Mouse (Mus musculus) MEL-GATA-1-ER (cell line): Measurements from ENCODE around the gene Larp7.
A peak's percentile ranks its signal among the peaks of the same experiment; 100 is the strongest.

Experiments used
- DNase-seq: peaks from one replicate; pipeline ENCODE4 v3.0.0-alpha.2; 2012; ENCODE audit warnings: low read depth; ENCODE audit errors: extremely low read depth

The Larp7 gene

DNA sequence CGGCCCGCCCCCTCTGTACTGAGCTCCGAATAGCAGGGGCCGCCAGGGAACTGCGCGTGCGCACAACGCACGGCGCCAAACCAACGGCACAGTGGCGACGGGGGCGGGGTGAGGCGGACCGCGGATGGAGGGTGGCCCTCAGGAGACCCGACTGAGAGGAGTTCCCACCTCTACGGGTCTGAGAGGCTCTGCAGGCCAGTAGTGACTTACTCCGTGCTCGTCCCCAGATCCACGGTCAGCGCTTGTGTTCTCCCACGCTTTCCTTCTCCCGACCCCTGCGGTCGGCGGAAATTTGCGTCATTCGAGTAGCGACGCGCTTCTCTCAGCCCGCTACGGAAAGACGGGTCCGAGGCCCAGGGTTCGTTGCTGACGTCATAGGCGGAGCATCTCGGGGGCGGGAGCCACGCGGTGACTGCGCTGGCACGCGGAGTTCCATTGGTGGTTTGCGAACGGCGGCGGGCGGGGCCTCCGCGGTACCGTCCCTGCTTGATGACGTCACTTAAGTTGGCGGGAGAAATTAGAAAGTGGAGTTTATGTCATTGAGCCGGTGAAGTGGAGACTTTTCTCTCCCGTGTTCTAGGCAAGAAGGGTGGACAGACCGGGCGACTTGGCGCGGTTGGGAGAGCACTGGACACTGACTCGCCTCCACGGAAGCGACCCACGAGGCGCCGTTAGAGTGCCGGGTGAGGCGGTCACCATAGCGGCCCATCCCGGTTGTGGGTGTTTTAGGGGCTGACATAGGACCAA, at the start of gene Larp7, which contains the start of gene Zgrf1:
TSS of gene Larp7 (minus strand) at position 377 of the 747 bp plus-strand sequence.
TSS of gene Zgrf1 (plus strand) at position 517 of the 747 bp plus-strand sequence.
- peak; percentile 94 for DNase-seq

DNA sequence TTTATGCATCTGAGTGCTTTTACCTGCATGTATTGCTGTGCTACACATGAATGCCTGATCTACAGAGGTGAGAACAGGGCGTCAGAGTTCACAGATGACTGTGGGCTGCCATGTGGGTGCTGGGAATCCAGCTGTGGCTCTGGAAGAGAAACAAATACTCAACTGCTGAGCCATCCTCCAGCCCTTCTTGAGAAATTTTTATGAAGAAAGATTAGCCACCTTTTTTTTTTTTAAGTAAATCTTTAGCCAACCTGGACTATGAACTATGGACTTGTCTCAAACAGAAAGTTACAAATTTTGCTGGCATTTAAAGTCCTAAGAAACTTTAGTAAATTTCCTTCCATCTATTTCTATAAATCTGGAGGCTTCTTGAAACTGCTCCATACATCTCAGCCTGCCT, 44.0 kb upstream of the Larp7 start:
- no peak for DNase-seq

DNA sequence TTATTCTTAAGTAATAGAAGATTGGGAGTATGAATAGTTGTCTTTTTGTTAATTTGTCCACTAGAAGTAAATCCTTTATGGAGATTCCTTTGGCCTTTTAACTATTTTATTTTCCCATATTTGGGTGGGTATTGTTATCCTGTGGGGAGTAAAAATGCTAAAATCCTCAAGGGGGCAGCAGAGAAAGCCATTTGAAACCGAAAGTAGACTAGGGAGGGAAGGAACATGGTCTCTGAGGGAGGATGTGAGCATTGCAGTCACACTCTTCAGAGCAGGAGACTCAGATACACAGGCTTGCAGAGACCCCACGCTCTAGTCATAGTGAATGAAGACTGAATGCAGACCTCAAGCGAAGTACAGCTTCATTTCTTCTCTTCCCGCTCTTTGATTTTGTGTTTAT, 19.4 kb upstream of the Larp7 start:
- DNase-seq = peak; percentile 66

DNA sequence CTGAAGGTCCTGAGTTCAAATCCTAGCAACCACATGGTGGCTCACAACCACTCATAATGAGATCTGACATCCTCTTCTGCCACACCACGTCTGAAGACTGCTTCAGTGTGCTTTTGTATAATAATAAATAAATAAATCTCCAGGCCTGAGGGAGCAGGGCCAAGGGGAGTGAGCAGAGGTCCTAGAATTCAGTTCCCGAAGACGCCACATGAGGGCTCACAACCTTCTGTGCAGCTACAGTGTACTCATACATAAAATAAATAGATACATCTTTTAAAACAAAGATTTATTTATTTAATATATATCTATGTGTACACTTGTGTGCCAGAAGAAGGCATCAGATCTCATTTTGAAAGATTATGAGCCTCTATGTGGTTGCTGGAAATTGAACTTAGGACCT, 12.0 kb upstream of the Larp7 start:
- DNase-seq = no peak

DNA sequence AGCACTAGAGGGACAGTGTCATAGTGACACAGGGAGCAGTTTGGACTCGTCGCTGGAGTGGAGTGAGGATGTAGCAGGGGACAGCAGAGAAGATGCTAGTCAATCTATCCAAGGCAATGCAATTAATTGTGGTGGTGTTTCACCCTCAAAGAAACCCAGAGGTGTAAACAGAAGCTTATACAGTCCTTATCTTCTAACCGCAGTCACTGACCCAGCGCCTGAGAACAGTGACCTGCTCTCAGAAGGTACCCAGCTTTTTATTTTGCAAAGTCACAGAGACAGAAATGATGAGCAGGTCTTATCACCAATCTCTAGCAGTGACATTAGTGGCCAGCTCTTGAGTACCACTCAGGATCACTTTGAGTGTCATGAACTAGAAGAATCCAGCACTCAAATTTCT, 9.8 kb upstream of the Larp7 start:
- no peak for DNase-seq

DNA sequence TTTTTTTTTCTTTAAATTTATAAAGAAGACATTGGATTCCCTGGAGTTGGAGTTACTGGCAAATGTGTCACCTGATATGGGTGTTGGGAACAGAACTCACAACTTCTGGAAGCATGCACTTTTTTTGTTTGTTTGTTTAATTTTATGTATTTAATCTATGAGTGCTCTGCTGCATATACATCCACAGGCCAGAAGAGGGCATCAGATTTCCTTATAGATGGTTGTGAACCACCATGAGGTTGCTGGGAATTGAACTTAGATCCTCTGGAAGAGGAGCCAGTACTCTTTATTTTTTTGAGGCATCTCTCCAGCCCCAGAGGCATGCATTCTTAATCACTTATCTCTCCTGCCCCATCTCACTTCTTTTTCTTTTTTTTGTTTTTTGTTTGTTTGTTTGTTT, 5.1 kb upstream of the Larp7 start:
- no peak for DNase-seq

DNA sequence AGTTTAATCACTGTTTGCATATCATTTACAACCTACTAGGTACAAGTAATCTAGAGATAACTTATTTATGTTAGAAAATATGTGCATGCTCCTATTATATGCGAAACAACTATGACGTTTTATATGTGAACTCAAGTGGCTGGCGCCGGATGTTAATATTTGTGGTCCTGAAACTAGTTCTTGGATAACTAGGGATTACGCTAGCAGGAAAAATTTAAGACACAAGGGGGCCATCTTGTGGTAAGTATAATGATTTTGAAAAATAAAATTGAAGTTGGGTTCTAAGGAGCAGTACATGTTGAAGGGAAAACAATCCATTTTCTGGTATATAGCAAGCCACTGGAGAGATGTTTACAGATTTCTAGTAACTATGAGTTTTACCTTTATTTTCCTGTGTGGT, 1.6 kb upstream of the Larp7 start:
- DNase-seq = no peak

DNA sequence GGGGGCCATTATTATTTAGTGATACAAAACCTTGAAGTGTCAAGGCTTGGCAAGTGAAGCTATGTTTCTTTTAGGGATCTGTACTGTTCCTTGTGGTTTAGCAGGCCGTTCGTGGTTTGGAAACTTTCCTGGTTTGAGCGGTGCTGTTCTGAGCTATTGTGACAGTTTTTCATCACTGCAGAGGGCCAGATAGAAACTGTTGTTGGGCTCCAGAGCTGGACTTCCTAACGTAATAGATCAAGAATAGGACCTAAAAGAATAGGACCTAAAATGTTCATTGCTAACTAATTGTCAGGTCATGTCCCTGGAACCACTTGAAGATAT, 533 bp upstream of the Larp7 start:
- no peak for DNase-seq

DNA sequence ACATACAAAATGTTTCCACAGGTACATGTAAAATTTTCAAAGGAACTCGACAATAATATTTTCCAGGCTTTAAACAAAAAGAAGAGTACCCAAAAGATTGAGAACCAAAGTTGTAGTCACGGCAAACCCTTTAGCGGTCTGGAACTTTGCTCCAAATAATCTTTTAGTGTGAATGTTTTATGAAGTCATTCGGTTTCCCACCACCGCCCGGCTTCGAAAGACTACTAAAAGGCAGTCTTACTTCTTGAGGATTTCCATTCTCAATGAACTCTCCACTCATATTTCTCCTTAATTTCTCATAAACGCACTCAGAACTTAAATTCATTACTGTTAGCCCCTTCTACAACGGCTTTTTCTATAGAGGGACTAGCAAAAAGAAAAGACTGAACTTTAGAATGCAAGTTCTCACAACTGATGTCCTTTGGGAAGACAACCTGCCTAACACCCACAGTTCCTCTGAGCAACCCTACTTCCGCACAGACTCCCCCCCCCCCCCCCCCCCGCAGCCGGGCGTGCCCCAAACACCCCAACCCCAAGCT, 646 bp downstream of the Larp7 start:
- peak; percentile 80 for DNase-seq

DNA sequence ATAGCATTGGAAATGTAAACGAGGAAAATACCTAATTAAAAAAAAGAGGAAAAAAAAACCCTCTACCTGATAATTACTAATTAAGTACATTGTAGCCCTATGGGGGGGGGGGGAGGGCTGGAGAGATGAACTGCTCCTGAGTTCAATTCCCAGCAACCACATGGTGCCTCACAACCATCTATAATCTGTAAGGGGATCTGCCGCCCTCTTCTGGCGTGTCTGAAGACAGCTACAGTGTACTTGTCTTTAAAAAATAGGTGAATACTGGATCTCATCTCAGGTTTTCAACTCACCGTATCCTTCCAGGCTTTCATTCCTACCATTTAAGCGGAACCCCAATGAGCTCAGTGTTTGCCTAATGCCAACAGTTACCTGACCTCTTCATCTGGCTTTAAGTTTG, 5.3 kb downstream of the Larp7 start:
- DNase-seq = peak; percentile 39

DNA sequence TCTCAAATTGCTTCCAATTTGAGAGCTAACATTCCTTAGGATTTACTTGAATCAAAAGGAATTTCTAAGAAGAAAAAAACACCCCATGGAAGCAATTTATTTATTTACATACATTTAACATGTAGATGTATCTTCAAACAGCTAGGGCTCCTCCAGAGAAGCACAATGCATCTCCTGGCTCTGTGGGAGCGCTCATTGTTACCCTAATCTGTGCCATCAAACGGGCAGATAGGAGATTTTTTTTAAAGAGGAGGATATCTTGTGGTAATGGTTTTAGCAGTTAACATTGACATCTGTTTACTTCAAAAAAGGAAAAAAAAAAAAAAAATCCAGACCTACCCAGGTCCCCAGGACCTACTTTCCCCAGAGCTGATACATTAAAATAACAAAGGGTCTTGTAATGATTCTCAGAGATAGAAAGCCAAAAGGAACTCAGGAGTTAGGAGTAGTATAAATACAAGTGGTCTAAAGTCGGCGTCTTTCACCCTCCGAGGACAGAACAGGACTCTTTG, 8.5 kb downstream of the Larp7 start:
- DNase-seq = no peak

DNA sequence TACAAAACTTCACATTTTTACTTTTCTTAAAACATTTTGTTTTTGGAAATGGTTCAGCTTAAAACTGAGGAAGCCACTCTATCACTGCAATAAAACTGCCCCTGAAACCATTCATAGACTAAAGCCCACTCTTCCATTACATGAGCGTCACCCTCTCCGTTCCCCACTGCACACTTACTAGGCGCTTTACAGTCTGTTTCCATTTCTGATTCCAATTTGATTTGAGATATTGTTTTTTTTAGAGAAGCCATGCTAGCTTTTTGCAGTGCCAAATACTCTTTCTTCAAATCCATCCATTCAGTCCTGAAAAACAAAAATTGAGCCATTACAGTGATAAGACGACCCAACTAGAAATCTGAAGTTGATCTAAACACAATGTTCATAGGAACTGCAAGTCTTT, 9.2 kb downstream of the Larp7 start:
- DNase-seq = no peak

DNA sequence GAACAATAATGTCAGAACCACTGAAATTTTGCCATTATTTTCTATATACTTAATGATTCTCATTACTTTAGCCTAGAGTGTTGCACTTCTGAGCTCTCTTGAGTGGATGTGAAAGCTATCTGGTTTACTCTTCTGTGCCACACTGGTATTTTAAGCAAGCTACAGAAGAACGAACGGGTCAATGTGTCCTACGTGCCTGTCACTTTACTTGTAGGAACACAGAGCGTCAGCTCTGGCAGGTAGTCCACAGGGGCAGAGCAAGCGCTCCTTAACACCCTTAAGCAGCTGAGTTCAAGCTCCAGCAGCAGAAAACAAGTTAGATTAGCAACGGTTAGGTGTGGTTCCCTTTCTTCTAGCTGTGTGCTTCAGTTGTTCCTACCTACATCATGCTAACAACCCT, 14.0 kb downstream of the Larp7 start:
- DNase-seq = no peak

DNA sequence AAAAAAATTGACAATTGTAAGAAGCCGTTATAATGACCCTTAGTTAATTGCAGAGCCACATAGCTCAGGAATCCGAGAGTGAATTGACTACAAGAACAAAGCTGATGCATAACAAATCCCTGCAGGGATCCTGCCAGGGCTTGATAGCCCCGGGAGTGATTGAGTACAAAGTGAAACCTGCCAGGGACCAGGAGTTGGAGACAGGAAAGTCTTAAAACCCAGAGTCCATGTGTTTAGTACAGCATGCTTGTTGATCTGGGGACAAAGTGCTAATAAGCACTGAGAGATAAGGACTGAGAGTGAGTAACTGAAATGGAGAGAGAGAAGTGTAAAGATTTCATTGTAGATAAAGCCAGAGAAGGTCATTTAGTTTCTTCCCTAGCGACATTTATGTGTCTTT, 22.9 kb downstream of the Larp7 start:
- DNase-seq = no peak

DNA sequence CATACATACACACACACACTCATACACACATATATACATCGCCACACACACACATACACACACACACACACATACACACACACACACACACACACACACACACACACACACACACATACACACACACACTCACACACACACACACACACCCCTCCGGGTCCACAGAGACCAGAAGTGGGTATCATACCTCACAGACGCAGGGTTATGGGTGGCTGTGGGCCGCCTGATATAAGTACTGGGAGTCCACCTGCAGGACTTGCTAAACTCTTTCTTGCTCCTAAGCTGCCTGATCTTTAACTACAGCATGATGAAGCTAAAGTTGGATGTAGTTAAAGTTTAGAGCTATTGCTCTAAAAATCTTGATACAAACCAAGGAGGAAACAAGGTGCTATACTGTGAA, 23.3 kb downstream of the Larp7 start:
- no peak for DNase-seq

DNA sequence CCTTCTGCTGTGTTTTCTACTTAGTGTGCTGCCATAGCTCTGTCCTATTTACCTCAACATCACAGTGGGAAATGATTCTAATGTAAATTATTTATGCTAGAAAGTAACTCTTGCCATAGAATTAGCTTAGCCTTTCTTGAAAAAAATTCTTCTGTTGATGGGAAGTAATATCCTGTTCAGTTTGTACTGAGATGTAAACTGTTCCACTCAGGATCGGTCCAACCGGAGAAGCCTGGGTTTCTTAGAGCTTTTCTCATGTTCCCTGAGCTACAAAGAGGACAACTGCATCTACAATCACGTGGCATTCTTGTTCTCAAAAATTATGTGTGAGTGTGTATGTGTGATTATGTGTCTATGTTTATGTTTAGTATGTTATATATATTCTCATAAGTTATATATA, 23.9 kb downstream of the Larp7 start:
- no peak for DNase-seq

DNA sequence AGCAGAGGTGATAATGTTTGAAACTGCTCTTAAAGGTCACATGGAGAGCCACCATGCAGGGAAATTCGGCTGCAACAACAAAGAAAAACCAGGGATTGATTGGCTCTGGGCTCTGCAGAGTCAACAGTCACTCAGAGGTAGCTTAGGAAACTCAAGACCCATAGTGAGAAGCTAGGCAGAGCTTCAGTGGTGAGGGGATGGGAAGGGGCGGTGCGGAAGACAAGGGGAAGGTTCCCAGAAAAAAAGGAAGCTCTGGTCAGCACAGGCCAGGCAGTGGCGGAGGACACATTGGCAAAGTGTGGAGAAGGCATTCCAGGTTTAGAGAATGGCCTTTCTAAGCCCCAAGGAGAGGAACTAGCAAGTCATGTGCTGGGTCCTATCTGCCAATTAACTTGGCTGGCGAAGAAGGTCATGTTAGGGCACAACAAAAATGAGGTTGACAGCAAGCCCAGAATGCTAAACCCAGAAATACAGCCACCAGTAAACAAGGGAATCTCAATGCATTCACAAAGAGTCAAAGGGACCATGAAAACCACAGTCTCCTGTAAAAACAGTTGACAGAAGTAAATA, 25.6 kb downstream of the Larp7 start:
- DNase-seq = no peak

DNA sequence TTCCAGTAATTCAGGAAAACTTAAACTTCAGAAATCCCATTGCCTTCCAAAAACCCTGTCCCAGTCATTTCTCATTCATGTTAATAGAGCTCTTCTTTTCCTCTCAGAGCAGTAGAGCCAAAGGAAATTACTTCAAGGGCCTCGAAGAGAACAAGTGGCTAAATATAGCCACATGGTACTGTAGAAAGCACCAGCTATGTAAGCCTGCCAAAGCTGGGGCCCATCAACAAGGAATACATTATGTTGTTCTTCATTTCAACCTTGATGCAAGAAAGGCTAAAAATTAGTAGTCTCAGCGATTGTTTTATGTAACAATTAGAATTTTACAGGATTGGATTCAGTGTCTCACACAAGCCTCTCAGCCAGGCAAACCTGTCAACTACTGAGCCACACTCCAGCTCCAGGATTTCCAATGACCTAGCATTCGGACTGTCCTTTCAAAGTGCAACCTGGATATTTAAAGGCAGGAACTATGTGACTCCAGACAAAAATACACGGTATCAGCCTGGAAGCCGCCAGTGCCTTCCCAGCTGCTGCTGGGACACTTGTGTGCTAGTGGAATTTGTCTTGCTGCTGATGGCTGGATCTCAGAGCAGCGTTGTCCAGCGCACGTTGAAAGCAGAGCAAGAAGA, 27.8 kb downstream of the Larp7 start:
- DNase-seq = no peak

DNA sequence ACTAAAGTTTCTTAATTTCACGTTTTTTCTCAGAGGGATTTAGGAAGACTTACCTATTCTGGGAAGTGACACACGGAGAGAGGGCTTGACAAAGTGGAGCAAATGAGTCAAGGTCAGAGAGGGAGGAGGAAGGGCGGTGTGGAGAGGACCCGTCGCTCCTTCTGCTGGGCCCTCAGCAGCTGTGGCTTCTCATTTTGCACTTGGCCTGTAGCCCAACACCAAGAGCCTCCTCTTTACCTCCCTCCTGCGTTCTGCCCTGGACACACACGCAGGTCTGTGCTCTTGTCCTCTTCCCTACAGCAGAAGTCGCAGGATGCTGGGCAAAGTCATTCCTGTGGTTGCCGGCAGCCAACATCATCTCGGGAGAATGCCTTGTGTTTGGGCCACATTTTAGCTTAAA, 32.0 kb downstream of the Larp7 start:
- DNase-seq = no peak

DNA sequence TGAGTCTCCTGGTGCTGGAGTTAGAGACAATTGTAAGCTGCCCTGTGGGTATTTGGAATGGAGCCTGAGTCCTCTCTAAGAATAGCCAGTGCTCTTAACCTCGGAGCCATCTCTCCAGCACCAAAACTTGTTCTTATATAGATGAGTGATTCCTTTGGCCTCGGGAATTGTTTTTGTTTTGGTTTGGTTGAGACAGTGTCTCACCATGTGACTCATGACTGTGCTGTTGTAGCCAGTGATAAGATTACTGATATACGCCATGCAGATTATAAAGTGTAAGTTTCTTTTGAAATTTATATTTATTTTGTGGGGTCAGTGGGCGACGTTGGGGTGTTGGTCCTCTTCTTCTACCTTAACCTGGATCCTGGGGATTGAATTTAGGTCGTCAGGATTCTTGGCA, 32.8 kb downstream of the Larp7 start:
- DNase-seq = no peak

DNA sequence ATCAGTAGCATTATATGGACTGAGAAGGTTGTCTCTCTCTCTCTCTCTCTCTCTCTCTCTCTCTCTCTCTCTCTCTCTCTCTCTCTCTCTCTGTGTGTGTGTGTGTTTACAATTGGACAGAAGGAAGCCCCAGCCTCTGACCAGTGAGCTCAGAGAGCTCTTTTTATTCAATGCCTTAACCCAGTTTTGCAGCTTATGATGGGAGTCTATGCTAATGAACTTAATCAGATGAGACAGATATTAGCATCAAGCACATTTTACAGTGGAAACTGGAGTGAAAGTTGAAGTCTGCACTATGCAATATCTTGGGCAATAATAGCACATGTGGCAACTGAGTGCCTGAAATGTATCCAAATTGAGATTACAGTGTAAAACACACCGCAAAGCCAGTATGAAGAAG, 37.9 kb downstream of the Larp7 start:
- DNase-seq = no peak

DNA sequence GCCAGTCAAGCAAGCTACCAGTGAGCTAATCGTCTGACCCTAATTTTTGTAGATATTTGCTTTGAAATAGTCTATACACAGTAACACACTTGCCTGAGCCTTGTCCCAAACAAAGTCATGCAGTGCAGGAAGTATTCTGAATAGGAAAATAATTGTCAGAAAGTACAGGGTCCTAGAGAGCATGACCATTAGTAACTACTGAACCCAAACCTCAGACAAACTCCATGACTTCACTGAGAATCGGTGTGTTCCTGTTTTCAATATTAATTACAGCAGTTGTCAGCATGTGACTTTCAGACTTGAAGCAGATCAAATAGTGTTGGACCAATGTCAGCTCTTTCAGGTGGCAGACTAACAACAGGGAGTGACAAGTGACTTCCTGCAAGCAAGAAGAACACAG, 39.5 kb downstream of the Larp7 start:
- DNase-seq = no peak
